Mouse (Mus musculus): ENCODE results near the gene Eif2ak3.
A peak's percentile ranks its signal among the peaks of the same experiment; 100 is the strongest.
"Not testable (repeated sequence)": the region's sequence is repeated elsewhere in the genome, so short reads cannot be mapped to it uniquely, and the experiment has no call there.

Eif2ak3 gene

GRCm38 (mm10) chr6:70844002-70844804 lies at the start of gene Eif2ak3:
Gene Eif2ak3, plus strand, starts transcription at chr6:70844515.
- DNase-seq (ENCODE audit: low read depth, low spot score): peak; percentile 100

DNA sequence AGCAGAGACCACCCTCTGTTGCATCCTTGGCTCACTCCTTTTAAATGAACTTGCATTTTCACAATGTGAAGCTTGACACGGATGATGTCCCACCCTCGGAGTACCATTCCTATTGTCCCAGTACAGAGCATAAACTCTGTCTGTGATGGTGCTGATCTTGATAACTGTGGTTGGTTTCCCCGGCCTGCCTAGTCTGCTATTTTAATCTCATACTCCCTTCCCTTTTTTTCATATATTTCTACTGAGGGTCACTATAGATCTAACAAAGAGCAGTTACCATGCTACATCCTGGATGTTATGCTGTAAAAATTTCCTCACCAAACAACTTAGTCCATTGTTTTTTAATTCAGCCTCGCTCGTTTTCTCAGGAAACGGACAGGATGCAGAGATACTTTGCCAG lies 47.4 kb upstream of the Eif2ak3 start:
- DNase-seq (ENCODE audit: low read depth, low spot score): no peak

- DNase-seq (ENCODE audit: low read depth, low spot score): peak; percentile 78
Observed at GRCm38 (mm10) chr6:70797581-70798251, 46.6 kb upstream of the Eif2ak3 start.

DNA sequence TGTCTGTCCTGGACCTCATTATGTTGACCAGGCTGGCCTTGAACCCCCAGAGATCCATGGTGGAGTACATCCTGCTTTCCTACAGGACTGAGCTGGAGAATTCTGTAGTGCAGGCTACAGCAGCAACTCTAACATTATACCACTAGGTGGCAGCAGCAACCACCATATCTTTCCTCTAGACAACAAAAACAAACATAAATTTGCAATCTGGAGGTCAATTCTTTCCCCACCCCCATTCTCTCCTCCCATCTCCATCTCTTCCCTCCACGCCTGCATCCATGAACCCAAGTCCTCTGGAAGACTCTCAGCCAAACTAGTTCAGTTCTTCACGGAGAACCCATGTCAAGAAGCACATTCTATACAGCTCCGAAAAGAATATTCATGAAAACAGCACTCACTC lies 39.7 kb upstream of the Eif2ak3 start:
- peak; percentile 83 for DNase-seq (ENCODE audit: low read depth, low spot score)

DNA sequence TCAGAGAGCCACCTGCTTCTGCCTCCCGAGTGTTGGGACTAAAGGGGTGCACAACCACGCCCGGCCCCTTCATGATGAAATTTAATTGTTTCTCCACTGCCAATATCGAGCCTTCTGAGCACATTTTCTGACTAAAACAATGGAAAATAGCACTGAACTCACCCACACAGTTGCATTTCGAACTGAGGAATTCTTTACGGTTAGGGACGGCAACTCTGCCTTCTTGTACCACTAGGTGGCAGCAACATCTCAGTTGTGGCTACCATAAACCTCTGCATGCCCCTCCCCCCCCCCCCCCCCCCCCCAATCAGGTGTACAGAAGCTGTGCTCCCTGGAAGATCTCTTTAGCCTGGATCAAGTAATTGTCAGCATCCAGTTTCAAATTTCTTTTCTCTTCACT lies 39.0 kb upstream of the Eif2ak3 start:
- peak; percentile 84 for DNase-seq (ENCODE audit: low read depth, low spot score)

DNA sequence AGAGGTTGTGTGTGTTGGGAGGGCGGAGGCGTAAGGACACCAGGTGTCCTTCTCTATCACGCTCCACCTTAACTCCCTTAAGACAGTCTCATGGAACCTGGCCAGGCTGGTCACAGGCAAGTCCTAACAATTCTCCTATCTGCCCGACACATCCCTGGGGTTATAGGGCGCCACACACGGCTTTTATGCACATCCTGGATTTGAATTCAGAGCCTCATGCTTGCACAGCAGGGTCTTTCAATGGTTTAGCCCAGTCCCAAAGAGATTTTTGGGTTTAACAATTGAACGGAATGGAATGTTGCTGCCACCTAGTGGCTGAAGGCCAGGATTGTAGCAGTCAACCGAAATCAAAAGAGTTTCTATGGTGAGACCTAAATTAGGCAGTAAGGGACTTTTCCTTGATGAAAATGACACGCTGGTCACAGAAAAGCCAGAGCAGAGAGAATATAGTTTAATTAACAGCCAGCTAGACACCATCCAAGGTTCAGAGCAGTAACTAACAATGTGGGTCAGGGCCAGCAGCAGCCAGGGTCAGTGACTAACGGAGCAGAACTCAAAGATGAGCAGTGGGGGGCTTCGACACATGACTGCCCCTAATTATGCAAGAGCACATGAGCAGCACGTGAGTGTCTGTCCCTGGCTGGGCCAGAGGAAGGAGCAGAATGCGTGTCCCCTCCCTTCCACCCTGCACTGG lies 38.3 kb upstream of the Eif2ak3 start:
- DNase-seq (ENCODE audit: low read depth, low spot score): peak; percentile 80

DNA sequence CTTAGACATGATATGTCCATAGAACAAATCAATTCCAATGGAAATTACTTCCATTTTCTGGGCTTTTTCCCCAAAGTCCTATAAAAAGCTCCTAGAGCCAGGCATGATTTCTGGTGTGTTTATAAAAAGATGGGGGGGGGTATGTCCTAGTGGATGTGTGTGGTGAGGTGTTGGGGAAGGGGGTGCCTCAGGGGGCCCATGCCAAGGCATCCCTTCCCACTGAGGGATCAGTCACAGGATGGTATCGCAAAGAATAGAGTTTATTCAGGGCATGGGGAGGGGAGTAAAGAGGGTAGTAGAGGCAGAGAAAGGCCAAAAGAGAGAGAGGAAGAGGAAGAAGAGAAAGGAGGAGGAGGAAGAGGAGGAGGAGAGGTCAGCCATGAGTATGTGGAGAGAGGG lies 37.8 kb upstream of the Eif2ak3 start:
- DNase-seq (ENCODE audit: low read depth, low spot score): no peak

- DNase-seq (ENCODE audit: low read depth, low spot score): no peak
Observed at GRCm38 (mm10) chr6:70810524-70810923, 33.8 kb upstream of the Eif2ak3 start.

- DNase-seq (ENCODE audit: low read depth, low spot score): peak; percentile 84
Observed at GRCm38 (mm10) chr6:70811557-70812525, 32.5 kb upstream of the Eif2ak3 start.

DNA sequence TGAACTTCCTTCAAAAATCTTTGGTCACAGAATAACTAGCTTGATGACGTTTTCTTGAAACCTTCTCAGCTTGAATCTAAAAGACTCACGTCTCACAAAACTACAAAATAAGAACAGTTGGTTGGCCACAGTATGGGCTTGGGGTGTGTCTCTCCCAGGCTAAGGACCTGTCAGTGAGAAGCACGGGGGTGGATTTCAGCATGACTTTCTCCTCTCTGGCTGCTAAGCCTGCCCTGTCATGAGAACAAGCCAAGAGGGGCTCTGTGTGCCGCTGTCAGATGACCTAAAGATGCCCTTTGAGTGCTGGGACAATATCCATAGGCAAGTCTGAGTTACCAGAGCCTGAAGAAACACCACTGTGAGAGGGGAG lies 31.8 kb upstream of the Eif2ak3 start:
- DNase-seq (ENCODE audit: low read depth, low spot score): no peak

DNA sequence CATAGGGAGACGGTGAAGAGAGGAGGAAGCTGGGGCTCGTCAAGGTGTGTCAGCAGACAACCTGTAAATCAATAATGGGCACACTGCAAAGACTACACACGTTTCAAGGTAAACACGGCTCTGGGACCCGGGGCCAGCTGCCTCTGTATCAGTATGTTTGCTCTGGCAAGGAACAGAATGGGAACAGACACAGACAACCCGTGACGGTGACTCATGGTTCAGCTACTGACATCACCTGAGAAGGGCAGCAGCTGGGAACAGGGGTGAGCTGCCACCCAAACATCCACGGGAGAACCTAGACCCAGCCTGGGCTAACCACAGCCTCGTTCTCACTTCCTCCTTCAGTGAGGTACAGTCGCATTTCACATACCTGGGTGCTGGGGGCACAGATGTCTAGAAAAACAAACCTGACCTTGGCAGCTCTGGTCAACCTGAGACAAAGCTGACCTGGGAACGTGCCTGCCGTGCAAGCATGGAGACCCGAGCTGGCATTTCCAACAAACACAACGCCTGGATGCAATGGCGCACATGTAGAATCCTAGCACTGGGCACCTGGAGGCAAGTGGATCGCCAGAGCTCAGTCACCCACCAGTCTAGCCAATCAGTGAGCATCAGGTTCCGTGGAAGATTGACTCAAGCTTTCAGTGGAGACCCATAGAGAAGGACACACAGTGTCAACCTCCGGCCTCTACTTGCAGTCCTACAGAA lies 30.2 kb upstream of the Eif2ak3 start:
- DNase-seq (ENCODE audit: low read depth, low spot score): no peak

DNA sequence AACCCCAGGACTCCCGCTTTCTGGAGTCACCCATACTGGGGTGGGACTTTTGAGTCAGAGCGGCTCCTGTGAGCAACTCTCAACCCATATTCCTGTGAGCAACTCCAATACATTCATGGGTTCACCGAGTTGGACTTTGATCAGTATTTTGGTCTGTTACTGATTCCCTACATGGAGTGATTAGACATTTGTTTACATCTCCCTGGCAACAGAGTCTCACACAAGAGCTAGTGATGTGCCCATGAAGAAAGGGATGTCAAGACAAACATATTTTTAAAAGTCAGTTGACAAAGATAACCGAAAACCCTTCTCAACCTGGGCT lies 29.7 kb upstream of the Eif2ak3 start:
- no peak for DNase-seq (ENCODE audit: low read depth, low spot score)

- DNase-seq (ENCODE audit: low read depth, low spot score): no peak
Observed at GRCm38 (mm10) chr6:70815471-70815870, 28.8 kb upstream of the Eif2ak3 start.

DNA sequence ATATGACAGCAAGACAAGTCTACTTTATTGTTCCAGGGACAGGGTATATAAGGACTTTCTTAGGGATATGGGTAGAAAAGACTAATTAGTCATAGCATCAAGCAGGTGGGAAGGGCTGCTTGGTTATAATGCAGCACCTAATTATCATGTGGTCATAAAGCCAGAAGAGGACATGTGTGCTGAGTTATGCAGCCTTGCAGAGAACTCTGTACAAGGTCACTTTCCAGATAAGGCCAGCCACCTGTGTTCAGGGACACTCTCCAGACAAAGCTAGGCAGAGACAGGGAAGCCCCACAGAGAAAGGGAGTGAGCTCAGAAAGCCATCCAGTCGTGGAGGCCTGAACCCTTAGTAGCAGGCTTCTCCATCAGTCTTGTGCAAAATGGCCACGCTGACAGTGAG lies 22.7 kb upstream of the Eif2ak3 start:
- no peak for DNase-seq (ENCODE audit: low read depth, low spot score)

DNA sequence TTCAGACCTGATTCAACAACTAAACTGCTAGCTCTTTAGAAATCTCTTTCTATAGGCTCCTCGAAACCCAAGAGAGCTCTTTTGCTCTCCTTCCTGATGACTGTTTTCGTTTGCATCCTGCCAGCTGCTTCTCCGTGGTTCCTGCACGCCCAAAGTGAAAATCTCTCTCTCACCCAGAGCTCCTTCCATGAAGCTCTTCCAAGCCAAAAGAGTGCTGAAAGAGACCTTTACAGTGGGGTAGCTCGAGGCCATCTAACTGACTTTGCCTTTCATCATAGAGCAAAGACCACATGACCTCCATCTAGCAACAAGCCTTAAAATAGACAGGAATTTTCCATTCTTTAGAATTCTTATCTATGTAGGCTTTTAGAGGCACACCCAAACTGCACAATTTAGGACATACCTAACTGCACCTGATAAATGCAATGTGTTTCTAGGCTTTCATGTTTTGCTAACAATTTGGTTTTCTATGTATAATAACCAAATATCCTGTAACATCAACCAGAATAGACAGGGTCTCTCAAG lies 21.9 kb upstream of the Eif2ak3 start:
- DNase-seq (ENCODE audit: low read depth, low spot score): no peak

GRCm38 (mm10) chr6:70823277-70823676 lies 21.0 kb upstream of the Eif2ak3 start:
- not testable (repeated sequence) for DNase-seq (ENCODE audit: low read depth, low spot score)

GRCm38 (mm10) chr6:70824085-70824986 lies 20.0 kb upstream of the Eif2ak3 start:
- DNase-seq (ENCODE audit: low read depth, low spot score): peak; percentile 96

DNA sequence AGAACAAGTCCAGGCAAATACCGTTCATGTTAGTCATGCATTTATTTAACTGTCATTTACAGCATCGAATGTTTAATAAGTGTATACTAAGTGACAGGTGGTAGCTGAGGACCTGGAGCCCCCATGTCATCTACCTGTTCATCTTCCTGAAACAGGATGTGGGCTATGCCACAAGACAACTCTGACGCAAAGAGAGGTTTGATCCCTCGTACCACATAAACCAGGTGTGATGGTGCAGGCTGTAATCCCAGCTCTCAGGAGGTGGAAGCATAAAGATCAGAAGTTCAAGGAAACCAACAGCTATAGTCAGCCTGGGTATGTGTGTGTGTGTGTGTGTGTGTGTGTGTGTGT lies 19.4 kb upstream of the Eif2ak3 start:
- no peak for DNase-seq (ENCODE audit: low read depth, low spot score)

DNA sequence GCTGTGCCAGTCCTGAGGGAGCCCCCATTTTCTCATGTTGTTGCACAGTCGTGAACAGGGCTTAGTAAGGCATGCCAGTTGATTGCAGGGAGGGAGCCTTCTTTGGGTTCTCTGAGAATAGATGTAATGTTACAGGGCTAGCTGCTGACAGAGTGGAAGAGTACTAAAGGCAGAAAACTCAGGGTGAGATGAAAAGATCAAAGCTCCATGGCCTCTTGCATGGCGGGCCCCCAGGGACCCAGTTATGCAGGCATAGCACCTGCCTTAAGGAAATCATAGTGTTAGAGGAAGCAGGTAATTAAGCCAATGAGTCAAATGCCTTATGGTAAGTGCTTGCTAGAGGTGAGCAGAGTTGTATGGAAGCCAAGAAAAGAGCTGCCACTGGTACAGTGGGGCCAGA lies 14.9 kb upstream of the Eif2ak3 start:
- no peak for DNase-seq (ENCODE audit: low read depth, low spot score)

GRCm38 (mm10) chr6:70830552-70830951 lies 13.8 kb upstream of the Eif2ak3 start:
- DNase-seq (ENCODE audit: low read depth, low spot score): no peak
